Mouse (Mus musculus) stomach, postnatal 0 days (tissue): ENCODE data around the gene Usp29.

Experiments used
- CTCF ChIP-seq: IDR thresholded peaks from 2 replicates; pipeline ENCODE4 v1.5.1; 2016; ENCODE audit warnings: antibody characterized with exemption, low read depth, mild to moderate bottlenecking, moderate library complexity
- EP300 ChIP-seq: optimal IDR thresholded peaks from 2 replicates; pipeline ENCODE3; 2016; ENCODE audit warnings: antibody characterized with exemption

DNA sequence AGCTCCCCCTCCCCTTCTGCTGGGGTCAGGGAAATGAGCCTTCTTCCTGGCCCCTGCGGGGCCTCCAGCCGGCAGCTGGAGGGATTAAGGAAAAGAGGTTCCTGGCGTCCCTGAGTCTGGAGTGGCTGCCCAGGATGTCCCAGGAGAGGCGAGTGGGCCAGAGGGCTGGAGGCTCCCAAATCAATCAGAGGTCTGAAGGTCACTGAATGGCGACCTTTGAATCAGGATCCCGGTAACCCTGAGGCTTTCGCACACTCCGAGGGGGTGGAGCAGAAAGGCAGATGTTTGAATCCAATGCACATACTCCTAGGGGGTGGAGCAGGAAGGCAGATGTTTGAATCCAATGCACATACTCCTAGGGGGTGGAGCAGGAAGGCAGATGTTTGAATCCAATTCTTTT lies 39.9 kb downstream of the Usp29 start:
- TF ChIP-seq CTCF (no peak), EP300 (no peak)
